Mouse (Mus musculus): ENCODE measurements at regions not wholly inside any gene's neighbourhood (a gene's known extent, or its start where the extent isn't known, plus 50 kb on each side); places are given as distances from the start of the nearest gene placed in this dataset.

DNA sequence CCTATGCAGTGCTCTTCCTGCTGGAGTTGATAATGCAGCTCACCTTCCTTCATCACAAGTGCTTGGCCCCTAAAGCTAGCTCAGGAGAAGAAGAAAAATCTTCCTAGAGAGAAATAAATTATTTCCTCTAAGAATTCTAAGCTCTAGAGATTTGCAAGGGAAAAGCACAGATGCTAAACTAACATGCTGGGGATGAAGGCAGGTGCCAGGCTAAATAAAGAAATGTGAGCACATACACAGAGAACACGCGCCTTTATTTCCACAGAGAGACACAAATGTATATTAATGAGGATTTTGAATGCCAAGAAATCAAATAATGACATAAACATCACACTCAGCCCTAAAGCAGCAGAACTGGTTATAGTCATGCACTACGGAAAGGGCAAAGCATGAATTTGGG lies 229.5 kb upstream of the Mamld1 start:
- no peak for DNase-seq

DNA sequence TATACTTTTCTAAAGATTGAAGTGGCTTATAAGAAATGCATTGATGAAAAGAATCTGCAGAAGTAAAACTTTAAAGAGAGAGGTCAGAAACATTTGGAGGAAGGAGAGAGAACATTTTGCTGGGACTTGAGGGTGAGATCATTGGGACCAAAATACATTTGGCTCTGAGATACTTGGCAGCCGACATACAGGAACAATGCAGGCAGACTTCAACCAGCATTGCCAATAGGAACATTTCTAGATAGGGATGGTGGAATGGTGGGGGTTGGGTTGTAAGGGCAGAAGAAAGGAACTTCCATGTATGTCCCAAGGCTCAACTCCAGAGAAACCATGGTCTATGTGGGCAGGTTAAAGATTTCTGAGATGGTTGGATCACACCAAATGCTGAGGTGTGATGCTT lies 232.3 kb upstream of the Mamld1 start:
- no peak for DNase-seq

DNA sequence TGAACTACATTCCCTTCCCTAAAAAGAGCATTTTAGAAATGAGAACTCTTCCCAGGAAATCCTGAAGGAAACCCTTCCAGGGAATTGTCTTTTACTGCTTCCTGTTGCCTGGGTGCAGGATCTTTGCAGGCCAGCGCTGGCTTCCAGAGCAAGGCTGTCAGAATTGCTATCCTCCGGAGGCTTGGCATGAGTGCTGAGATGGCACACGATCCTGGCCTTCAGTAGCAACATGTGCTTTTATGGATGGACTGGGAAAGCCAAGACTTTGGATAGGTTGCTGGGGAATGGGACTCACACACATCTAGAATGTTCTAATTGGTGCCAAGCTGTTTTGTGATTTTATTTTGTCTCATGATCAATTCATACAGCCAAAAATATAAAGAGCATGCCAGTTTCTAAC lies 233.4 kb upstream of the Mamld1 start:
- DNase-seq = no peak

DNA sequence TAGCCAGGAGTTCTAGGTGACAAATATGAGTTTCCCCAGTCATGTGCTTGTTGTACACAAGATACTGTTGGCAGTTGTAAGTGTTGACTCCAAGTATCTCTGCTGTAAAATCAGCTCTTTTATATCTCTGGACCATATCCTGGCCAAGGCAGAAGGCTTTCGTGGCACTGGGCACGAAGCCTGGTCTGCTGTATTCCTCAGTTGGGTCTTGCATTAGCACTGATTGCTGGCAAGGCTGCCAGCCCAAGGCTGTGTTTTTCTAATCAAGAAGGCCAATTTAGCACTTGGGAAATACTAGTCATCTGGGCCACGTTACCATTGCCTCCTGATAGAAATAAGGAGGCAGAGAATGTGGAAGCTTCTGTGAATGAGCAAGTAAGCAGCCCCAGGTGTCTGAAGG lies 258.3 kb upstream of the Mamld1 start:
- DNase-seq = no peak

DNA sequence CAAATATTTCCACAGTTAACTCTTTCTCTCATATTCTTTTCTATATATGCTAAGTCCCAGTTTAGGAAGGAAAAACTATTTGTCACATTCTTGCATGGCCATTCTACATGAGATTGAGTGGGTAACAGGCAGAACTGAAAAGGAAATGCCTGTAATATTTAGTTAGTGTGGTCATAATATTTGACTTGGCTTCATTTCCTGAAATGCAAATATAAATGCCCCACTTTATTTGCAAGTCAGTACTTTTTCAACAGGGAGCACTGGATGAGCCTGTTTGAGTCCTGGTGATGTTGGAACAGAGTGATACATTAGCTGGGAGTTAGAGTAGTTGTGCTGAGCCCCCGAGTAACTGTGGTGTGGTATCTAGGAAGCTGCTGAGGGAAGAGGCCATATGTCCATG lies 285.9 kb upstream of the Tmem185a start:
- no peak for DNase-seq

DNA sequence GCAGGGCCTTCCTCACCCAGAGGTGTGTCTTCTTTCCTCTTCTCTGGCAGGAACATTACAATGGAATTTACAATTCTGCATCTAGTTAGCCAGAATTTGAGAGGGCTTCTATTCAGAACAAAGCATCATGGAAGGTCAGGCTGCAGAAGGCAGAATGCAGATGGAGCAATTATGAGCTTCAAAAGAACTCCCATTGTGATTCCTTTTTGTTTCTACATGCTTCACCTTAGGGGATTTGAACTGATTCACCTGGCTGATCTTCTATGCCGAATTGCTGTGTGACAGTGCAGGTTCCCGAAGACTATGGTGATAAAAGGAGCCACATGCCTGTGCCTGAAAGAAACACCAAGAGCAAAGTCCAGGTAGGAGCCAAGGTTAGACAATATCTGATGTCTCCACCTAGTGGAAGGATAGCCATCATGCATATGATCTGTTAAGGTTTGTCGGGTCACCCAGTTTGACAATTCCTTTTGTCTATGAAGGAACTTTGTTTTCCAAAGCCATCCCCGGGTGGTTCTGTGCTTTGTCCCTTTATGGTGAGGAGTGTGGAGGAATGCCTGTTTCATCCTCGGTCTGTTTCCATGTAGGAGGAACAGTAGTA lies 236.1 kb upstream of the Tmem185a start:
- no peak for DNase-seq

DNA sequence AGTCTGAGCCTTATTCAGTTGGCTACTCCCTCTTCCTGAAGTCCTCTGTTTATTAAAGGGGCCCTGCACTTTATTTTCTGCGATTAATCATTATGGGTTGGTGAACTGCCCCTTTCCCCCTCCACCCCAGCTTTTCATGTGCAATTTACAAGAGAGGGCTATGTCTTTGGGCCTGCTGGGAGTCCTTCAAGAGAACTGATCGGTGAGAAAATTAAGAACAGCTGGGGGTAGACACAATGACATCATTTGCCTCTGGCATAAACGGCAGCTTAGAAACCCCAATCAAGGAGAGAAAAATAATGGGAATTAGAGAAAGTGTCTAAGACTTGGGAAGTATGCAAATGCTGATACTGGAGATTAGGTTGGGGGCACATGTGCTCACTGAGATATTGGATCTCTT lies 205.2 kb upstream of the Tmem185a start:
- peak; percentile 0 for DNase-seq

DNA sequence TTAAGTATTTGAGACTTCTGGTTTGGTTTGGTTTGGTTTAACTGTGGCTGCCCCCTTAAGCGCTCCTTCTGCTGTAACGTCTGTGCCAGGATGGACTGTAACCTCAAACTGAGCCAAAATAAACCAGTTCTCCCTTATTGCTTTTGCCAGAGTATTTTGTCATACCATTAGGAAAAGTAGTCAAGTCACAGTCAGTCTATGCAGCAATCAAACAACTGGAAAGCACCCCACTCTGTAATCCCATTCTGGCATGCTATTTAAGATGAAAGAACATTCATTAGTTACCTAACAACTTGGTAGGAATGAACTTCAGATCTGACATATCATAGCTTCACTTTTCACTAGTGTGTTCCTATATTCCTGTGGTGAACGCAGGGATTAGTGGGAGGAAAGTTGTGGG lies 190.1 kb upstream of the Tmem185a start:
- no peak for DNase-seq

All from embryo, embryonic 11 days (tissue).